Mouse (Mus musculus) CH12.LX (cell line): ENCODE data around the gene Med10. TPM values are rescaled to one million over a fixed set of nuclear protein-coding genes. Genes with fewer than 3 reads are reported as not detected.

ENCODE experiments used
- polyA plus RNA-seq: library from polyadenylated mRNA; unstranded; fragments of >175 nt; gene quantifications from 2 replicates; pipeline ENCODE4 v1.2.1, GENCODE M21; 2012; ENCODE audit warnings: low read depth; ENCODE audit not compliant: insufficient read length
- total RNA-seq, 2 experiments: library from RNA; depleted of rRNA; stranded (reverse); fragments of 300-350 nt in 1 of 2; fragments of >200 nt in 1 of 2; gene quantifications; 2 replicates each; pipeline ENCODE4 v1.2.3; 2012 to 2014

Med10 gene
- total and polyA plus RNA-seq, 3 experiments: 58.6 to 78.7 (median 72.6) TPM

Other genes with a start within 250 kb of the Med10 start
- 0.84 and 2.3 TPM in 2 replicates for gene Srd5a1, start 191.0 kb upstream of the Med10 start, total RNA-seq (2012; rRNA removed)
- gene Srd5a1, start 191.0 kb upstream of the Med10 start, total RNA-seq (2014; rRNA removed): 1.4 and 2.4 TPM in 2 replicates
- gene Srd5a1, start 191.0 kb upstream of the Med10 start, polyA plus RNA-seq: 1.2 and 1.4 TPM in 2 replicates
- gene Ube2ql1, start 62.5 kb upstream of the Med10 start, total RNA-seq (2012; rRNA removed): not detected in 2 replicates
- not detected in 2 replicates for gene Ube2ql1, start 62.5 kb upstream of the Med10 start, total RNA-seq (2014; rRNA removed)
- gene Ube2ql1, start 62.5 kb upstream of the Med10 start, polyA plus RNA-seq: not detected in 2 replicates